8 mouse cellular contexts compared by ENCODE assay signal in genomic region chr11:103142441-103143182, GRCm38 (mm10). TPM values are rescaled to one million over a fixed set of nuclear protein-coding genes. Genes with fewer than 3 reads are reported as not detected.
A peak's percentile ranks its signal among the peaks of the same experiment; 100 is the strongest.
DNase-seq lines count a peak whose midpoint lies in the region; ATAC-seq and TF ChIP-seq lines count a peak whose summit lies in the region.

No protein-coding gene starts in this region.

- intact Hi-C loops in heart, postnatal 14 days (cut with DNase I), result no loop called here

- H3K4me2 ChIP-seq in embryonic facial prominence, embryonic 14.5 days (ENCODE audit: low read depth, low read length), result peak overlapping the region; percentile 55
- peak overlapping the region; percentile 23; the same call in 1 of the 2 replicates for H3K4me2 ChIP-seq in liver, embryonic 12.5 days
- peak overlapping the region; percentile 80 for H3K4me2 ChIP-seq in myocyte (ENCODE audit: low read depth)

- no peak overlapping the region for H3ac ChIP-seq in myocyte (ENCODE audit: control insufficient read depth, insufficient read length)

- no peaks in the 10 kb centered on the region for H3K9me3 ChIP-seq in embryonic facial prominence, embryonic 14.5 days (ENCODE audit: control insufficient read depth, low read length)
- no peaks in the 10 kb centered on the region for H3K9me3 ChIP-seq in liver, embryonic 12.5 days (replicated peaks)

- peaks cover 23% of the 10 kb centered on the region for H3K4me1 ChIP-seq in embryonic facial prominence, embryonic 14.5 days (ENCODE audit: control insufficient read depth, insufficient read depth, low read length)
- peaks cover 64% of the 10 kb centered on the region for H3K4me1 ChIP-seq in liver, embryonic 12.5 days

- peak overlapping the region; percentile 90 for H3K27ac ChIP-seq in embryonic facial prominence, embryonic 14.5 days (replicated peaks; ENCODE audit: low read depth, low read length)
- H3K27ac ChIP-seq in liver, embryonic 12.5 days, result peak overlapping the region; percentile 58

- H3K36me3 ChIP-seq in embryonic facial prominence, embryonic 14.5 days (ENCODE audit: control insufficient read depth, insufficient read depth, low read length), result peaks cover 14% of the 10 kb centered on the region; the same call in 1 of the 2 replicates
- H3K36me3 ChIP-seq in liver, embryonic 12.5 days, result peaks cover 26% of the 10 kb centered on the region
- peaks cover 5% of the 10 kb centered on the region for H3K36me3 ChIP-seq in myocyte (ENCODE audit: control insufficient read depth, insufficient read depth)

- no peaks in the 10 kb centered on the region for H3K79me2 ChIP-seq in myocyte (ENCODE audit: control insufficient read depth, insufficient read depth)

- peak overlapping the region; percentile 60 for H3K9ac ChIP-seq in embryonic facial prominence, embryonic 14.5 days (ENCODE audit: low read depth, low read length)
- no peak overlapping the region for H3K9ac ChIP-seq in liver, embryonic 12.5 days

- no peaks in the 10 kb centered on the region for H3K27me3 ChIP-seq in embryonic facial prominence, embryonic 14.5 days (replicated peaks; ENCODE audit: control insufficient read depth, insufficient read depth, low read length)
- no peaks in the 10 kb centered on the region for H3K27me3 ChIP-seq in liver, embryonic 12.5 days (replicated peaks)
- H3K27me3 ChIP-seq in myocyte (ENCODE audit: control insufficient read depth, insufficient read depth, insufficient read length), result no peaks in the 10 kb centered on the region

- peak; percentile 81 to 87 for DNase-seq in adrenal gland, postnatal 36 days
- DNase-seq in embryonic facial prominence, embryonic 14.5 days (ENCODE audit: low spot score), result peak; percentile 89
- DNase-seq in heart, postnatal 14 days, result peak; percentile 46 to 64
- DNase-seq in kidney, postnatal 36 days, result peak; percentile 79 to 81
- DNase-seq in thymus, postnatal 10 days (ENCODE audit: low spot score in 2 of 2), result peak; percentile 73 to 80

- ATAC-seq in CD4-positive, CD25-positive, alpha-beta regulatory T cell, adult 4 months, result peak; percentile 91
- peak; percentile 84 for ATAC-seq in embryonic facial prominence, embryonic 14.5 days (ENCODE audit: low read depth)
- ATAC-seq in liver, embryonic 12.5 days, result no peak

- 23% methylated on average over 6 of the region's 8 CpGs for WGBS in embryonic facial prominence, embryonic 14.5 days
- 31% methylated on average over 8 of the region's 8 CpGs for WGBS in liver, embryonic 12.5 days (ENCODE audit: insufficient replicate concordance)

- peak; percentile 20 for TF ChIP-seq POLR2A in myocyte (IDR thresholded peaks at IDR 0.05; ENCODE audit: insufficient read length, low read depth)

- peak overlapping the region; percentile 30 for H3K4me3 ChIP-seq in embryonic facial prominence, embryonic 14.5 days (ENCODE audit: low read depth, low read length)
- H3K4me3 ChIP-seq in liver, embryonic 12.5 days, result no peak overlapping the region
- peak overlapping the region; percentile 23 for H3K4me3 ChIP-seq in myocyte

TF ChIP-seq in myocyte, 11 proteins besides CTCF, POLR2A, EP300 and RAD21:
- TF ChIP-seq E2F4 (IDR thresholded peaks at IDR 0.05; ENCODE audit: insufficient read depth), result no peak
- no peak for TF ChIP-seq TCF12 (IDR thresholded peaks at IDR 0.05; ENCODE audit: insufficient read depth, poor library complexity, severe bottlenecking)
- TF ChIP-seq USF1 (IDR thresholded peaks at IDR 0.05; ENCODE audit: low read depth), result no peak
- TF ChIP-seq POLR2AphosphoS2 (IDR thresholded peaks at IDR 0.05; ENCODE audit: insufficient read length, low read depth), result no peak
- no peak for TF ChIP-seq MYOG (IDR thresholded peaks at IDR 0.05; ENCODE audit: control insufficient read depth in 1 of 3, insufficient read depth in 1 of 3, insufficient read length in 2 of 3, low read depth in 2 of 3)
- no peak for TF ChIP-seq MYOD1 (IDR thresholded peaks at IDR 0.05; ENCODE audit: control insufficient read depth in 1 of 3, insufficient read length in 2 of 3, low read depth in 2 of 3)
- no peak for TF ChIP-seq CEBPB (IDR thresholded peaks at IDR 0.05; ENCODE audit: insufficient read depth, poor library complexity, severe bottlenecking)
- TF ChIP-seq SRF (IDR thresholded peaks at IDR 0.05; ENCODE audit: control insufficient read depth, insufficient read length, low read depth), result no peak
- no peak for TF ChIP-seq MAX (IDR thresholded peaks at IDR 0.05; ENCODE audit: low read depth)
- TF ChIP-seq TCF3 (IDR thresholded peaks at IDR 0.05; ENCODE audit: insufficient read length, low read depth), result no peak
- no peak for TF ChIP-seq REST (IDR thresholded peaks at IDR 0.05; ENCODE audit: insufficient read depth, insufficient read length)

RNA-seq across cellular contexts. Expression of gene Hexim2, which starts 10.4 kb away (rescaled TPM):
- 1 to 10 TPM; 2.3 to 4.5 TPM for polyA plus RNA-seq in CD4-positive, CD25-positive, alpha-beta regulatory T cell, adult 4 months (2017; shearing (Covaris generic))
- 1 to 10 TPM; 3.5 to 5.9 TPM for total RNA-seq in adrenal gland, postnatal 36 days (2021)
- 6.8 and 9.5 TPM in 2 replicates for polyA plus RNA-seq in embryonic facial prominence, embryonic 14.5 days (2014; fragmentation: Nextera tagmentation; extraction: Ambion mirVana)
- 1 to 10 TPM; 1.8 to 3.3 TPM for total RNA-seq in heart, postnatal 14 days (2021)
- 9.5 and 10.0 TPM in 2 replicates for polyA plus RNA-seq in liver, embryonic 12.5 days (2016; fragmentation: Nextera tagmentation; extraction: Ambion mirVana)
- 8.8 TPM for polyA plus RNA-seq in myocyte (2012; fragmentation: generic; extraction: Trizol)

RNA-seq across cellular contexts. Expression of gene Hexim1, which starts 26.6 kb away (rescaled TPM):
- polyA plus RNA-seq in CD4-positive, CD25-positive, alpha-beta regulatory T cell, adult 4 months (2017; shearing (Covaris generic)), result 1 to 10 TPM; 2.6 to 4.3 TPM
- total RNA-seq in adrenal gland, postnatal 36 days (2021), result 10 to 100 TPM; 68.8 to 72.2 TPM
- 7.3 and 8.9 TPM in 2 replicates for polyA plus RNA-seq in embryonic facial prominence, embryonic 14.5 days (2014; fragmentation: Nextera tagmentation; extraction: Ambion mirVana)
- total RNA-seq in heart, postnatal 14 days (2021), result 10 to 100 TPM; 18.5 to 20.4 TPM
- 2.4 and 3.0 TPM in 2 replicates for polyA plus RNA-seq in liver, embryonic 12.5 days (2016; fragmentation: Nextera tagmentation; extraction: Ambion mirVana)
- polyA plus RNA-seq in myocyte (2012; fragmentation: generic; extraction: Trizol), result 18.7 TPM

RNA-seq across cellular contexts. Expression of gene Fmnl1, which starts 28.3 kb away (rescaled TPM):
- polyA plus RNA-seq in CD4-positive, CD25-positive, alpha-beta regulatory T cell, adult 4 months (2017; shearing (Covaris generic)), result 10 to 100 TPM; 54.2 to 69.6 TPM
- total RNA-seq in adrenal gland, postnatal 36 days (2021), result 10 to 100 TPM; 16.4 to 17.3 TPM
- polyA plus RNA-seq in embryonic facial prominence, embryonic 14.5 days (2014; fragmentation: Nextera tagmentation; extraction: Ambion mirVana), result 3.3 and 3.5 TPM in 2 replicates
- 10 to 100 TPM; 16.8 to 21.6 TPM for total RNA-seq in heart, postnatal 14 days (2021)
- 5.2 and 5.7 TPM in 2 replicates for polyA plus RNA-seq in liver, embryonic 12.5 days (2016; fragmentation: Nextera tagmentation; extraction: Ambion mirVana)
- polyA plus RNA-seq in myocyte (2012; fragmentation: generic; extraction: Trizol), result 15.6 TPM

RNA-seq across cellular contexts. Expression of gene Acbd4, which starts 41.1 kb away (rescaled TPM):
- 10 to 100 TPM; 19.7 to 25.2 TPM for polyA plus RNA-seq in CD4-positive, CD25-positive, alpha-beta regulatory T cell, adult 4 months (2017; shearing (Covaris generic))
- 100 to 1,000 TPM; 118 to 127 TPM for total RNA-seq in adrenal gland, postnatal 36 days (2021)
- polyA plus RNA-seq in embryonic facial prominence, embryonic 14.5 days (2014; fragmentation: Nextera tagmentation; extraction: Ambion mirVana), result 15.0 and 21.4 TPM in 2 replicates
- total RNA-seq in heart, postnatal 14 days (2021), result 10 to 100 TPM; 30.5 to 34.5 TPM
- polyA plus RNA-seq in liver, embryonic 12.5 days (2016; fragmentation: Nextera tagmentation; extraction: Ambion mirVana), result 40.6 and 46.1 TPM in 2 replicates
- polyA plus RNA-seq in myocyte (2012; fragmentation: generic; extraction: Trizol), result 55.2 TPM

RNA-seq across cellular contexts. Expression of gene Plcd3, which starts 41.2 kb away (rescaled TPM):
- polyA plus RNA-seq in CD4-positive, CD25-positive, alpha-beta regulatory T cell, adult 4 months (2017; shearing (Covaris generic)), result under 1 TPM; 0.41 to 0.51 TPM
- total RNA-seq in adrenal gland, postnatal 36 days (2021), result 10 to 100 TPM; 10.1 to 11.1 TPM
- polyA plus RNA-seq in embryonic facial prominence, embryonic 14.5 days (2014; fragmentation: Nextera tagmentation; extraction: Ambion mirVana), result 3.0 and 3.2 TPM in 2 replicates
- total RNA-seq in heart, postnatal 14 days (2021), result 10 to 100 TPM; 19.4 to 20.9 TPM
- polyA plus RNA-seq in liver, embryonic 12.5 days (2016; fragmentation: Nextera tagmentation; extraction: Ambion mirVana), result 0.74 and 0.79 TPM in 2 replicates
- 20.6 TPM for polyA plus RNA-seq in myocyte (2012; fragmentation: generic; extraction: Trizol)

Comparison
In these comparisons a context has a peak if more than half of its experiments do, and no peak if none do; other contexts are left out.
1. H3K4me2 ChIP-seq: peak in every context shown above with its lines; median percentile 80 in myocyte; 55 in embryonic facial prominence, embryonic 14.5 days; 23 in liver, embryonic 12.5 days.